Mouse (Mus musculus) layer of hippocampus, adult 11-12 months (tissue): ENCODE measurements around the gene Itih2.

Experiments
- DNase-seq: peaks from one replicate; pipeline ENCODE4 v3.0.0; 2022; ENCODE audit warnings: low spot score

The Itih2 gene

GRCm38 (mm10) chr2:10131296-10131695 is at the start of gene Itih2:
Itih2 (minus strand) TSS chr2:10131396.
- DNase-seq = no peak

GRCm38 (mm10) chr2:10169991-10170390 is 38.8 kb upstream of the Itih2 start:
- DNase-seq = no peak

GRCm38 (mm10) chr2:10168016-10168415 is 36.8 kb upstream of the Itih2 start:
- DNase-seq = no peak

GRCm38 (mm10) chr2:10167283-10167682 is 36.1 kb upstream of the Itih2 start:
- DNase-seq = no peak

- no peak for DNase-seq
Measured at GRCm38 (mm10) chr2:10166635-10167034, 35.4 kb upstream of the Itih2 start.

- DNase-seq = no peak
Measured at GRCm38 (mm10) chr2:10162011-10162410, 30.8 kb upstream of the Itih2 start.

- DNase-seq = no peak
Measured at GRCm38 (mm10) chr2:10157184-10157583, 26.0 kb upstream of the Itih2 start.

- no peak for DNase-seq
Measured at GRCm38 (mm10) chr2:10153201-10154075, 22.2 kb upstream of the Itih2 start, which contains the start of gene Itih5. Itih5 (plus strand) TSS chr2:10153571.

GRCm38 (mm10) chr2:10152590-10152989 is 21.4 kb upstream of the Itih2 start:
- no peak for DNase-seq

- DNase-seq = peak; percentile 15
Measured at GRCm38 (mm10) chr2:10147176-10147575, 16.0 kb upstream of the Itih2 start.

GRCm38 (mm10) chr2:10145514-10145913 is 14.3 kb upstream of the Itih2 start:
- no peak for DNase-seq

- peak; percentile 80 for DNase-seq
Measured at GRCm38 (mm10) chr2:10142472-10143454, 11.6 kb upstream of the Itih2 start.

GRCm38 (mm10) chr2:10140456-10140855 is 9.3 kb upstream of the Itih2 start:
- DNase-seq = no peak

- DNase-seq = no peak
Measured at GRCm38 (mm10) chr2:10137320-10137719, 6.1 kb upstream of the Itih2 start.

GRCm38 (mm10) chr2:10133941-10134340 is 2.7 kb upstream of the Itih2 start:
- DNase-seq = no peak

- no peak for DNase-seq
Measured at GRCm38 (mm10) chr2:10132128-10132527, 932 bp upstream of the Itih2 start.

- no peak for DNase-seq
Measured at GRCm38 (mm10) chr2:10130341-10130990, 730 bp downstream of the Itih2 start.

- DNase-seq = no peak
Measured at GRCm38 (mm10) chr2:10128571-10128970, 2.6 kb downstream of the Itih2 start.

GRCm38 (mm10) chr2:10127471-10127870 is 3.7 kb downstream of the Itih2 start:
- no peak for DNase-seq

GRCm38 (mm10) chr2:10126122-10126521 is 5.1 kb downstream of the Itih2 start:
- no peak for DNase-seq

GRCm38 (mm10) chr2:10121826-10122225 is 9.4 kb downstream of the Itih2 start:
- no peak for DNase-seq

GRCm38 (mm10) chr2:10119276-10119675 is 11.9 kb downstream of the Itih2 start:
- no peak for DNase-seq
